Mouse (Mus musculus) MEL (cell line): Measurements from ENCODE around the gene Mgat5.

Experiments
- CTCF ChIP-seq, 3 experiments: IDR thresholded peaks in 2 of 3; conservative IDR thresholded peaks in 1 of 3; 2 replicates each; pipeline ENCODE4 v1.5.1; 2011 to 2012; ENCODE audit warnings: low read length in 3 of 3, low read depth in 2 of 3, mild to moderate bottlenecking in 2 of 3, improper control_type of control experiment in 1 of 3, inconsistent platforms in 1 of 3, mixed read lengths in 1 of 3, moderate library complexity in 1 of 3; ENCODE audit not compliant: control insufficient read depth in 1 of 3, insufficient read depth in 1 of 3, poor library complexity in 1 of 3, severe bottlenecking in 1 of 3
- NRF1 ChIP-seq: IDR thresholded peaks from 2 replicates; pipeline ENCODE4 v1.6.1; 2014; ENCODE audit warnings: low read depth, mild to moderate bottlenecking, inconsistent platforms, low read length, improper control_type of control experiment, moderate library complexity; ENCODE audit not compliant: poor library complexity, insufficient read depth, severe bottlenecking
- POLR2AphosphoS2 ChIP-seq: IDR thresholded peaks from 2 replicates; pipeline ENCODE4 v1.6.1; 2011; ENCODE audit warnings: low read length, improper control_type of control experiment
- ZC3H11A ChIP-seq: IDR thresholded peaks from 2 replicates; pipeline ENCODE4 v1.6.1; 2012; ENCODE audit warnings: low read depth, mild to moderate bottlenecking, inconsistent platforms, low read length, improper control_type of control experiment

DNA sequence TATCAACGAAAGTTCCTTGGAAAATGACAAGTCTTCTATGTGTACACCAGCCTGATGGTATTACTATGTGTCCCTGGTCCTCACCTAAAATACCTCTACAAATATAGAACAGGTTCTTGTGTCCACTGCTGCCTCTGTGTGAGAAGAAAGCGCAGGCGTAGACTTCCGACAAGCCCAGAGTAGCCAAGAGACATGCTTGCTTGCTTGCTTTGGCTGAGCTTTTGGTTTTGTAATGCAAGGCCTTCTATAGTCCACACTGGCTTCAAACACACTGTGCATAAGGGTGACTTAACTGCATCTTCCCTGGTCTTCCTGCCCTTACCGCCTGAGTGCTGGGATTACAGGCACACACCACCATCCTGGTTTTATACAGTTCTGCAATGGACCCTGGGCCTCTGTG lies 262.4 kb downstream of the Mgat5 start:
- TF ChIP-seq POLR2AphosphoS2, result no peak
- TF ChIP-seq NRF1, result no peak
- TF ChIP-seq CTCF (IDR thresholded peaks at IDR 0.05 in 2 of 3, conservative IDR thresholded peaks at IDR 0.05 in 1 of 3; ENCODE audit: control insufficient read depth in 1 of 3, insufficient read depth in 1 of 3, low read depth in 2 of 3, low read length in 3 of 3, poor library complexity in 1 of 3, severe bottlenecking in 1 of 3), result no peak
- no peak for TF ChIP-seq ZC3H11A
